Mouse (Mus musculus): ENCODE results near the gene Phlda1. TPM values are rescaled to one million over a fixed set of nuclear protein-coding genes. Genes with fewer than 3 reads are reported as not detected.
"Not testable (repeated sequence)": the region's sequence is repeated elsewhere in the genome, so short reads cannot be mapped to it uniquely, and the experiment has no call there.

Gene Phlda1
- total and polyA plus RNA-seq, 3 experiments: 13.4 to 16.8 (median 16.2) TPM

DNA sequence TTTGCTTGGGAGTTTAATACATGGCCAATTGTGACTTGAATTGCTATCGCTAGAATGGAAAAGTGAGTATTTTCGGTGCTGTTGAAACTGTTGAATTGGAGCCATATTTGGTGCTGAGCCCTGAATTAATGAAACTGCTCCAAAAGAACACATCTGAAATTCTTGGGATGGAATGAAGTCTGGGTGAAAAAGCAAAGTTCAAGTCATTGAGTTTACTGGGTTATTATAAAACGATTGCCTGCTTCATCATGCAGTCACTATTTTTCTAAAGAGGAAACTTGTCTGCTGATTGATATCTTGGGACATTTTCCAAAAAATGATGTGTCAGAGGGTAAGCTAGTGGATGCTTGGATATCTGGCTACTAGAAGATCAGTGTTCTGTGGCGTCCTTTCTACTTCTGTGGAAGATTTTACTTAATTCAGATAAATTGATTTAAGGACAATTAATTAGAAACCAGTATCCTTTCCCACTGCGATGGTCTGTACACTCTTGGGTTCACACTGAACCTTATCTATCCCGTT, 29.0 kb upstream of the Phlda1 start:
- no peak for DNase-seq
- Histone ChIP-seq H3K27me3 (ENCODE audit: control insufficient read depth, insufficient read depth, low read length) (no peaks in the 10 kb centered on the region), H3K79me2 (replicated peaks; ENCODE audit: control insufficient read depth, insufficient read depth, low read length) (peaks cover 12% of the 10 kb centered on the region), H3K4me3 (no peak overlapping the region), H3K36me3 (ENCODE audit: control insufficient read depth, insufficient read depth, low read length) (no peaks in the 10 kb centered on the region), H3K9ac (ENCODE audit: low read depth, low read length) (no peak overlapping the region), H3K27ac (no peak overlapping the region), H3K4me1 (ENCODE audit: control insufficient read depth, insufficient read depth, low read length) (no peaks in the 10 kb centered on the region; the same call in none of the 2 replicates)
- TF ChIP-seq EP300 (IDR thresholded peaks at IDR 0.05; ENCODE audit: insufficient read depth, low read depth, low read length): no peak
- TF ChIP-seq POLR2A (IDR thresholded peaks at IDR 0.05; ENCODE audit: insufficient read depth, low read depth, low read length): no peak
- no peak for TF ChIP-seq CTCF (IDR thresholded peaks at IDR 0.05)
- intact Hi-C loops (cut with DNase I): no loop called here
- 65% methylated on average over 6 of the region's 6 CpGs for WGBS

DNA sequence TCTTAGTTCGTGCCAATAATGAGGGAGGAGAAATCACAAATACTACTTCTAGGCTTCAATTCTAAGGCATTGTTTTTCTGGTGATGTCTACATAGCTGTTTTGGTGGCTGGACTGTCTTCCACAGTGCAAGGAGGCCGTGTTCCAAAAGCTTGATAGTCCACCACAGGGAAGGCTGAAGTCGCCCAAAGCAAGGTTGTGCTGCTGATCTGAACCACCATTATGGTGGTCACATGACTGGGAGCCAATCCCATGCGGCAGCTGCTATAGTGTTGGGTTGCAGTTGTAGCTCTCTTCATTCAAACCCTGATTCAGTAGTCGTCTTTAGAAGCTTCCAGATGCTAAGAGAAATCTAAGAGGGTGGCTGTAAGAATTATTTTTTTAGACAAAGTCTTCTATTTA, 26.5 kb upstream of the Phlda1 start:
- Histone ChIP-seq H3K4me1 (ENCODE audit: control insufficient read depth, insufficient read depth, low read length) (no peaks in the 10 kb centered on the region; the same call in 1 of the 2 replicates), H3K27me3 (ENCODE audit: control insufficient read depth, insufficient read depth, low read length) (no peaks in the 10 kb centered on the region), H3K9ac (ENCODE audit: low read depth, low read length) (no peak overlapping the region), H3K36me3 (ENCODE audit: control insufficient read depth, insufficient read depth, low read length) (no peaks in the 10 kb centered on the region), H3K4me3 (no peak overlapping the region), H3K27ac (no peak overlapping the region), H3K79me2 (replicated peaks; ENCODE audit: control insufficient read depth, insufficient read depth, low read length) (peaks cover 10% of the 10 kb centered on the region)
- 89% methylated on average over 5 of the region's 5 CpGs for WGBS
- no peak for TF ChIP-seq POLR2A (IDR thresholded peaks at IDR 0.05; ENCODE audit: insufficient read depth, low read depth, low read length)
- no peak for TF ChIP-seq EP300 (IDR thresholded peaks at IDR 0.05; ENCODE audit: insufficient read depth, low read depth, low read length)
- no peak for TF ChIP-seq CTCF (IDR thresholded peaks at IDR 0.05)
- DNase-seq: no peak
- intact Hi-C loops (cut with DNase I): no loop called here

DNA sequence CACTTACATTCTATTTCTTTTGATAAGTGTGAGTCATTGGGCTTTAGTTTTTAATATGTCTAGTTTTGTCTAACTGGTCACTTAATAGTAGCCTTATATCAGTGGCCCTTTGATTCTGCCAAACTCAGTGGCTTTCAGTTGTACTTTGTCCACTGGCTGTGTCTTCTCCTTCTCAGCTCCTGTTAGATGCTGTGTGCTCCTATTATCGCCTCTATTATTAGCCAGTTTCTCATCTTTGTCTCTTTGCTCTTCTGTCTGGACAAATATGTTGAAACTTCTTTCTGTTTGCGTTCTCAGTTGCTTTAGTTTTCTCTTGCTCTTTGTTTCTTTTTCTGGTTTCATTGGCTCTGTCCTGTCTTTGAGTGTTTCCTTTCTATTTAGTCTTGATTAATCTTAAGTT, 23.4 kb upstream of the Phlda1 start:
- no peaks in the 10 kb centered on the region; the same call in 1 of the 2 replicates for H3K36me3 ChIP-seq (ENCODE audit: control insufficient read depth, insufficient read depth, low read length)
- H3K27ac ChIP-seq: no peak overlapping the region
- DNase-seq: no peak
- H3K9ac ChIP-seq (ENCODE audit: low read depth, low read length): no peak overlapping the region
- 88% methylated on average over 2 of the region's 2 CpGs for WGBS
- TF ChIP-seq CTCF (IDR thresholded peaks at IDR 0.05) (no peak), EP300 (IDR thresholded peaks at IDR 0.05; ENCODE audit: insufficient read depth, low read depth, low read length) (no peak), POLR2A (IDR thresholded peaks at IDR 0.05; ENCODE audit: insufficient read depth, low read depth, low read length) (no peak)
- no peak overlapping the region for H3K4me3 ChIP-seq
- H3K79me2 ChIP-seq (replicated peaks; ENCODE audit: control insufficient read depth, insufficient read depth, low read length): peaks cover 4% of the 10 kb centered on the region
- H3K27me3 ChIP-seq (ENCODE audit: control insufficient read depth, insufficient read depth, low read length): no peaks in the 10 kb centered on the region
- no peaks in the 10 kb centered on the region; the same call in 1 of the 2 replicates for H3K4me1 ChIP-seq (ENCODE audit: control insufficient read depth, insufficient read depth, low read length)
- intact Hi-C loops (cut with DNase I): no loop called here

DNA sequence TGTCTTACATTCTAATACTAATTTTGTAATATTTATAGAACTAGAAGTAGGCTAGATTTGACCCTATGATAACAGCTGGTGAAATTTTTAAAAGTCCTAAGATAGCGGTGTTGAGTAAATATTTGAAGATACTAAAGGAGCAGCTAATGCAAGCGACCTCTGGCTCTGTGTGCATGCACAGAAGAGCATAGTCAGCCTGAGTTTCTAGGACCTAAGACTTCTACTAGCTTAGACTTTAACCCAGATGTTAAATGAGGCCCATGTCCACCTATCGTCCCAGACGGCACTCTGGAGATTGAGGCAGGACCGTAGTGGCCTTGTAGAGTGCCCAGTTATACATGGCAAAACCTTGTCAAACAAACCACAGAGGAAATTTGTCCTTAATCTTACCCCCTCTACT, 22.0 kb upstream of the Phlda1 start:
- WGBS: 86% methylated on average over 5 of the region's 5 CpGs
- no peak for DNase-seq
- Histone ChIP-seq H3K36me3 (ENCODE audit: control insufficient read depth, insufficient read depth, low read length) (no peaks in the 10 kb centered on the region; the same call in 1 of the 2 replicates), H3K9ac (ENCODE audit: low read depth, low read length) (no peak overlapping the region), H3K4me1 (ENCODE audit: control insufficient read depth, insufficient read depth, low read length) (no peaks in the 10 kb centered on the region; the same call in none of the 2 replicates), H3K27me3 (ENCODE audit: control insufficient read depth, insufficient read depth, low read length) (no peaks in the 10 kb centered on the region), H3K4me3 (no peak overlapping the region), H3K27ac (no peak overlapping the region), H3K79me2 (replicated peaks; ENCODE audit: control insufficient read depth, insufficient read depth, low read length) (peaks cover 6% of the 10 kb centered on the region)
- intact Hi-C loops (cut with DNase I): no loop called here
- no peak for TF ChIP-seq POLR2A (IDR thresholded peaks at IDR 0.05; ENCODE audit: insufficient read depth, low read depth, low read length)
- no peak for TF ChIP-seq EP300 (IDR thresholded peaks at IDR 0.05; ENCODE audit: insufficient read depth, low read depth, low read length)
- TF ChIP-seq CTCF (IDR thresholded peaks at IDR 0.05): no peak

DNA sequence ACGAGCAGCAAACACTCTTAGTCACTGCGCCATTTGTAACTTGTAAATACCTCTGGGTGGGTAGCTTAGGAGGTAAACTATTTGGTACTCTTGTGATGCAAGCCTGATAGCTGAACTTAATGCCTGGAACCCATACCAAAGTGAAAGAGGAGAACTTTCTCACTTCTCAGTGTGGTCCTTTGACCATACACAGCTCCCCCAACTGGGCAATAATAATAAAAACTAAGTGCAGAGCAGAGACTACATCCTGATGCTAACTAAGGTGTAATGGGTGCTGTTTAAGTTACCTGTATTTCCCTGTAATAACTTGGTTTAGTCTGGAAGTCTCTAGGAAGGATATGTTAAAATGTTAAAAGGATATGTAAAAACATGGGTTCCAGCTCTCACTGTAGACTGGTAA, 17.3 kb upstream of the Phlda1 start:
- H3K79me2 ChIP-seq (replicated peaks; ENCODE audit: control insufficient read depth, insufficient read depth, low read length): 0 out of 2 replicates have a peak, but pooled peaks cover 2% of the 10 kb centered on the region
- no peak for DNase-seq
- no peak overlapping the region for H3K27ac ChIP-seq
- no peak overlapping the region for H3K9ac ChIP-seq (ENCODE audit: low read depth, low read length)
- 87% methylated on average over 2 of the region's 2 CpGs for WGBS
- H3K36me3 ChIP-seq (ENCODE audit: control insufficient read depth, insufficient read depth, low read length): no peaks in the 10 kb centered on the region; the same call in 1 of the 2 replicates
- no peaks in the 10 kb centered on the region; the same call in 1 of the 2 replicates for H3K4me1 ChIP-seq (ENCODE audit: control insufficient read depth, insufficient read depth, low read length)
- no peak overlapping the region for H3K4me3 ChIP-seq
- intact Hi-C loops (cut with DNase I): loop anchor here (5.0 kb wide), 1 partner anchor 261 kb away; no protein-coding TSS in a partner anchor
- TF ChIP-seq CTCF (IDR thresholded peaks at IDR 0.05) (peak; percentile 46), EP300 (IDR thresholded peaks at IDR 0.05; ENCODE audit: insufficient read depth, low read depth, low read length) (no peak)
- H3K27me3 ChIP-seq (ENCODE audit: control insufficient read depth, insufficient read depth, low read length): no peaks in the 10 kb centered on the region

DNA sequence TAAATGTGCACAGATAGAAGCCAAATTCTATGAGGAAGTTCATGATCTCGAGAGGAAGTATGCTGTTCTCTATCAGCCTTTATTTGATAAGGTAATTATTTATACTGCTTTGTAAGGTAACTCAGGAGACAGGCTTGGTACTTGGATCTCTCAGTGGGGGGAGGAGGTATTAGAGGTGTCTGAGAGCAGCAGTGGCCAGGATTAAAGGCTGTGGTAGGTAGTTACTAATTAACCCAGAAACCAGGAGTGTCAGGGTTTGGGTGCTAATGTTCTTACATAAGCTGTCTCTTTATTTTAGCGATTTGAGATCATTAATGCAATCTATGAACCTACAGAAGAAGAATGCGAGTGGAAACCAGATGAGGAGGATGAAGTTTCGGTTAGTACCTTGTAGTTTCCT, 16.0 kb upstream of the Phlda1 start:
- H3K9ac ChIP-seq (ENCODE audit: low read depth, low read length); H3K79me2 ChIP-seq (replicated peaks; ENCODE audit: control insufficient read depth, insufficient read depth, low read length); H3K27ac ChIP-seq; DNase-seq; H3K27me3 ChIP-seq (ENCODE audit: control insufficient read depth, insufficient read depth, low read length); H3K4me3 ChIP-seq; H3K36me3 ChIP-seq (ENCODE audit: control insufficient read depth, insufficient read depth, low read length); intact Hi-C loops (cut with DNase I); H3K4me1 ChIP-seq (ENCODE audit: control insufficient read depth, insufficient read depth, low read length): not testable (repeated sequence)
- WGBS: 82% methylated on average over 4 of the region's 4 CpGs

All from heart, adult 2 months (tissue).